Mouse (Mus musculus) myocyte (in vitro differentiated cells): ENCODE results near the gene Primpol.

Experiments used
- CEBPB ChIP-seq: IDR thresholded peaks from 2 replicates; pipeline ENCODE4 v1.6.1; 2011; ENCODE audit warnings: mild to moderate bottlenecking, moderate library complexity; ENCODE audit not compliant: poor library complexity, insufficient read depth, severe bottlenecking
- E2F4 ChIP-seq: IDR thresholded peaks from one replicate; pipeline ENCODE4 v1.6.1; 2011; ENCODE audit warnings: mild to moderate bottlenecking, control low read depth, moderate library complexity; ENCODE audit not compliant: insufficient read depth
- MAX ChIP-seq: IDR thresholded peaks from one replicate; pipeline ENCODE4 v1.6.1; 2011; ENCODE audit warnings: low read depth, mild to moderate bottlenecking, control low read depth
- MYOD1 ChIP-seq, 3 experiments: IDR thresholded peaks; one replicate each; pipeline ENCODE4 v1.6.1; 2011; ENCODE audit warnings: control low read depth in 2 of 3, low read depth in 2 of 3, mild to moderate bottlenecking in 2 of 3, moderate library complexity in 1 of 3; ENCODE audit not compliant: insufficient read length in 2 of 3, control insufficient read depth in 1 of 3
- MYOG ChIP-seq, 3 experiments: IDR thresholded peaks; one replicate each; pipeline ENCODE4 v1.6.1; 2011; ENCODE audit warnings: control low read depth in 2 of 3, low read depth in 2 of 3, mild to moderate bottlenecking in 2 of 3; ENCODE audit not compliant: insufficient read length in 2 of 3, control insufficient read depth in 1 of 3, insufficient read depth in 1 of 3
- POLR2A ChIP-seq: IDR thresholded peaks from one replicate; pipeline ENCODE4 v1.6.1; 2011; ENCODE audit warnings: low read depth, mild to moderate bottlenecking, control low read depth, moderate library complexity; ENCODE audit not compliant: insufficient read length
- POLR2AphosphoS2 ChIP-seq: IDR thresholded peaks from one replicate; pipeline ENCODE4 v1.6.1; 2011; ENCODE audit warnings: low read depth, control low read depth; ENCODE audit not compliant: insufficient read length
- SRF ChIP-seq: IDR thresholded peaks from one replicate; pipeline ENCODE4 v1.6.1; 2011; ENCODE audit warnings: low read depth; ENCODE audit not compliant: control insufficient read depth, insufficient read length
- USF1 ChIP-seq: IDR thresholded peaks from one replicate; pipeline ENCODE4 v1.6.1; 2011; ENCODE audit warnings: low read depth, mild to moderate bottlenecking, control low read depth, moderate library complexity

DNA sequence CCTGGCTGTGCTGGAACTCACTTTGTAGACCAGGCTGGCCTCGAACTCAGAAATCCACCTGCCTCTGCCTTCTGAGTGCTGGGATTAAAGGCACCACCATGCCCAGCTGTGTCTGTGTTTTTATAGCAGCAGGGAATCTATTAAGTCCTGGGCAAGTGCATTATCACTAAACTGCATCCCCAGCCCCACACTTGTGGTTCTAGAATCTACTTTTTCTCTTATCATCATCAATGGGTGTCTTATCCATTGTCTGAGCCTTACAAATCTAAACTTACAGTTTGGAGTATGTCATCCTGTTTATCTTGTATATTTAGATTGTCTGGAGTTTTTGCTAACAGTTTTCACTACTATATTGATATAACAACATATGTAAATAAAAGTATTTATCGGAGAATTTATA lies 28.3 kb downstream of the Primpol start:
- TF ChIP-seq POLR2A (no peak), USF1 (no peak), POLR2AphosphoS2 (no peak), CEBPB (no peak), MAX (no peak), MYOD1 (IDR thresholded peaks at IDR 0.05; ENCODE audit: control insufficient read depth in 1 of 3, insufficient read length in 2 of 3, low read depth in 2 of 3) (no peak), MYOG (IDR thresholded peaks at IDR 0.05; ENCODE audit: control insufficient read depth in 1 of 3, insufficient read depth in 1 of 3, insufficient read length in 2 of 3, low read depth in 2 of 3) (no peak), E2F4 (no peak), SRF (no peak)
